Mouse (Mus musculus) hindbrain, embryonic 16.5 days (tissue): ENCODE results near the gene Lmln. TPM values are rescaled to one million over a fixed set of nuclear protein-coding genes. Genes with fewer than 3 reads are reported as not detected.

Experiments
- ATAC-seq: fragments of 200-750 bp; cut with Nextera tagmentation; 2 replicates; pipeline ENCODE4 v1.8.0; 2017; ENCODE audit warnings: moderate TSS enrichment, moderate library complexity
- H3K27ac ChIP-seq: fragments of 300-500 bp; sonication (generic); 2 replicates; pipeline ENCODE4 v1.5.1; 2014; ENCODE audit warnings: low read depth, mild to moderate bottlenecking, control low read depth, low read length, moderate library complexity
- H3K27me3 ChIP-seq: fragments of 300-500 bp; sonication (generic); replicated peaks from 2 replicates; pipeline ENCODE4 v1.6.1; 2014; ENCODE audit warnings: low read length; ENCODE audit not compliant: control insufficient read depth, insufficient read depth
- H3K36me3 ChIP-seq: fragments of 300-500 bp; sonication (generic); 2 replicates; pipeline ENCODE4 v1.6.1; 2014; ENCODE audit warnings: mild to moderate bottlenecking, low read length, moderate library complexity, mixed read lengths; ENCODE audit not compliant: control insufficient read depth, insufficient read depth
- H3K4me1 ChIP-seq: fragments of 300-500 bp; sonication (generic); 2 replicates; pipeline ENCODE4 v1.6.1; 2014; ENCODE audit warnings: low read depth, low read length; ENCODE audit not compliant: control insufficient read depth, insufficient read depth
- H3K4me2 ChIP-seq: fragments of 300-500 bp; sonication (generic); 2 replicates; pipeline ENCODE4 v1.6.1; 2014; ENCODE audit warnings: mild to moderate bottlenecking, low read length, control low read depth, moderate library complexity
- H3K4me3 ChIP-seq: fragments of 300-500 bp; sonication (generic); 2 replicates; pipeline ENCODE4 v1.5.1; 2014; ENCODE audit warnings: mild to moderate bottlenecking, low read length, control low read depth, moderate library complexity
- H3K9ac ChIP-seq: fragments of 300-500 bp; sonication (generic); 2 replicates; pipeline ENCODE4 v1.6.1; 2014; ENCODE audit warnings: low read depth, mild to moderate bottlenecking, control low read depth, low read length, moderate library complexity
- H3K9me3 ChIP-seq: fragments of 300-500 bp; sonication (generic); 2 replicates; pipeline ENCODE4 v1.6.1; 2014; ENCODE audit warnings: mild to moderate bottlenecking, low read length, moderate library complexity; ENCODE audit not compliant: control insufficient read depth
- WGBS: fragments of 180-500 bp; shearing (Covaris S2); extraction: QIAGEN DNeasy Blood & Tissue Kit; methylation state at CpG from one replicate; pipeline ENCODE4 v1.1.7; 2014; 5-methylcytosine and 5-hydroxymethylcytosine counted together
- polyA plus RNA-seq: library from polyadenylated mRNA; unstranded; fragments of >200 nt; fragmentation: Nextera tagmentation; extraction: Ambion mirVana; gene quantifications from 2 replicates; pipeline ENCODE4 v1.2.1, GENCODE M21; 2015

Gene Lmln
- 3.2 and 4.1 TPM in 2 replicates for polyA plus RNA-seq

DNA sequence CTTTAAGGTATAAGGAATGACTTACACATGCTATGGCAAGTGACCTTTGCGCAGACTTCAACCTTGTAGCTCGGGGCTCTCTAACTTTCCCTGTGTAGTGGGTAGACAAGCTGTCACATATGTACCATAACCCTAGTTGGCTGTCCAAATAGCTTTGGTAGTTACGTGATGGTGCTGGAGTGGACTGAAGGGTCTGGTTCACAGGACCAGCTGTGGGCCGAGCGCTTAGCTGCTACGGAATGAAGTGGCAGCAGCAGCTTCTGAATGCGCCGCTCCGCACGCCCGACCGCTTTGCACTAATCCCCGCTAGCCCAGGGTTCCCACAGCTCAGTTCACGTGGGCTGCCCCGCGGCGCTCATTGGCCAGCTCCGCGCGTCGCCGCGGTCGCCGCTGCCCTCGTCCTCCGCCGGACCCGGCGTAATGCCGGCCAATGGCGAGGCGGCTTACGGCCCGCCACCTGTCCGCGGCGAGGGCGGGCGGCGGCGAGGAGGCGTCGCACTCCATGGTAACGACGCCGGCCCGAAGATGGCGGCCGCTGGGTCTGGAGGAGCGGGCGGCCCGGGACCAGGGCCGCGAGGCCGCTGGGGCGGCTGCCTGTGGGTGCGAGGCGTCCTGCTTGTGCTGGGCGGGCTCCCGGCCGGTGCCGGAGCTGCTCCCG lies at the start of gene Lmln:
Gene Lmln, plus strand, starts transcription at position 498 of the 658 bp plus-strand sequence.
- Histone ChIP-seq H3K4me3 (peak within 1 kb of the TSS; percentile 77), H3K4me2 (peak within 1 kb of the TSS; percentile 69), H3K27ac (peak within 1 kb of the TSS; percentile 82), H3K9ac (peak within 1 kb of the TSS; percentile 85), H3K36me3 (peaks cover 17% of the 10 kb centered on the region), H3K27me3 (no peaks in the 10 kb centered on the region), H3K9me3 (no peaks in the 10 kb centered on the region), H3K4me1 (peaks cover 20% of the 10 kb centered on the region)
- WGBS, result under 1% methylated on average over 54 of the region's 64 CpGs
- peak; percentile 99 for ATAC-seq

DNA sequence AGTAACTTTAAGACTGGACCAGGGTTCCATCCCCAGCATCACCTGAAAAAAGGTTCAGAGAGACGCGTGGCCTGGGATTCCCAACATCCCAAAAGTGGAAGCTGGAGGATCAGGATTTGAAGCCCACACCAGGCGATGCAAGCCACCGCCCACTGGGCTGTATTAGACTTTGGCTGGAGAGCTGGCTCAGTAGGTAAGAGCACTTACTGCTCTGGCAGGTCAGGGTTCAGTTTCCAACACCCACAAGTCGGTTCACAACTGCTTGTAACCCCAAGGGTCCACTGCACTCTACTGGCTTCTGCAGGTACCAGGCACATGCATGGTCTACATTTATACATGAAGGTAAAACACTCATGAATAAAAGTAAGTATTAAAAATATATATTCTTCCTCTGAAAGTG lies 48.5 kb upstream of the Lmln start:
- no peak overlapping the region for H3K4me2 ChIP-seq
- no peak overlapping the region for H3K27ac ChIP-seq
- 92% methylated on average over 5 of the region's 5 CpGs for WGBS
- no peaks in the 10 kb centered on the region for H3K9me3 ChIP-seq
- H3K4me1 ChIP-seq, result no peaks in the 10 kb centered on the region
- H3K36me3 ChIP-seq, result peaks cover 20% of the 10 kb centered on the region
- ATAC-seq, result no peak
- H3K4me3 ChIP-seq, result no peak overlapping the region
- no peak overlapping the region for H3K9ac ChIP-seq
- no peaks in the 10 kb centered on the region for H3K27me3 ChIP-seq

DNA sequence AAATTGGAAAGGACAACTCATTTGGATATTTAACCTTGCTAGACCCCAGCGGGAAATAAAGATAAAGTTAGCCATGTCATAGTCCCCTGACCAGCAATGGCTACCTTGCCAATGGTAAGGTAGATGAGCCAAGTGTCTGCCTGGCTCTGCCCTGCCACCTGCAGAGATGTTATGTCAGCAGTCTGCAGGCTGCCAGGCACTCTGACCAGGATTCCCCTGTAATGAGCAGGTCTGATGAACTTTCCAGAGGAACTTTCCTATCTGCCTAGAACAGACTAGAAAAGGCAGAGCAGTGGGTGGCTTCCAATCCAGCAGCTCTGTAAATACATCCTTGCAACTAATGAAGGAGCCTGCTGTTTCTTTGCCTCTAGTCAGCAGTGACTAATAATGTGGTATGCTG lies 47.4 kb upstream of the Lmln start:
- Histone ChIP-seq H3K4me1 (no peaks in the 10 kb centered on the region), H3K4me2 (no peak overlapping the region), H3K9ac (no peak overlapping the region), H3K27me3 (no peaks in the 10 kb centered on the region), H3K36me3 (peaks cover 11% of the 10 kb centered on the region), H3K4me3 (no peak overlapping the region), H3K9me3 (no peaks in the 10 kb centered on the region), H3K27ac (no peak overlapping the region)
- ATAC-seq, result no peak
- WGBS, result 91% methylated on average over 1 of the region's 1 CpGs

DNA sequence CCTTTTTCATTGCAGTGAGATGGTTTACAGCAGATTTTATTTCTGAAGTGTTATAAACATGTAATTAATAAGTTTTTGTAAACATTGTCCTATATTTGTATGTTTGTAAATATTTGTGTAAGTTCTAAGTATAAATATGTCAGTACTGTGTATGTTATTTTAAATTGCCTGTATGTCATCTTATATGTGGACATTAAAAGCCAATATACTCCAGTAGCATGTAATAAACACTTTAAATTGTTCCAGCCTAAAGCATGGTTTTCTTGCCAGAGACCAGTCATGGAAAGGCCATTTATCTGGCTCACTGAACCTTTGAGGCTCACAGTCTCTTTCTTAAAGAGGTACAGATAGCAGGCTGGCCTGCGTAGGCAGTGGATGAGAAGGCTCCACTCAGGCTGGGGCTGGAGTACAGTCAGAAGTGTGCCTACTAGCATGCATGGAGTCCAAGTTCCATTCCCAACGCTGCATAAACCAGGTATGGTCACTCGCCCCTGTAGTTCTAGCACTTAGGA lies 46.9 kb upstream of the Lmln start:
- ATAC-seq, result no peak
- no peak overlapping the region for H3K4me2 ChIP-seq
- H3K9ac ChIP-seq, result no peak overlapping the region
- H3K36me3 ChIP-seq, result peaks cover 11% of the 10 kb centered on the region
- no peaks in the 10 kb centered on the region for H3K27me3 ChIP-seq
- H3K9me3 ChIP-seq, result no peaks in the 10 kb centered on the region
- H3K27ac ChIP-seq, result no peak overlapping the region
- H3K4me1 ChIP-seq, result no peaks in the 10 kb centered on the region
- 93% methylated on average over 3 of the region's 3 CpGs for WGBS
- H3K4me3 ChIP-seq, result no peak overlapping the region

DNA sequence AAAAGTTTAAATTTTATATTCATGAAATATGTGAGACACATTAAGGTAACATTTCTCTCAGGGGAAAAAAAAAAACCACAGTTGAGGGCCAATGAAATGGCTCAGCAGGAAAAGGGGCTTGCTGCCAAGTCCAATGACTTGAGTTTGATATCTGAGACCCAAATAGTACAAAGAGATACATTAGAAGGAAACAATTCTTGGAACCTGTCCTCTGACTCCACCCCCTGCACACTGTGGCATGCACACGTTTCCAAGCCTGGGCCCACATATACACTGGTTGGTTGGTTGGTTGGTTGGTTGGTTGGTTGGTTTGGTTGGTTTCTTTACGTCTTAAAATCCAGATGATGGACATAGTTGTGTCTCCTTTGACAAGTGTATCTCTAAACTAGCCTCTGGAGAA lies 46.3 kb upstream of the Lmln start:
- Histone ChIP-seq H3K4me3 (no peak overlapping the region), H3K9ac (no peak overlapping the region), H3K27me3 (no peaks in the 10 kb centered on the region), H3K4me1 (no peaks in the 10 kb centered on the region), H3K36me3 (peaks cover 8% of the 10 kb centered on the region), H3K4me2 (no peak overlapping the region), H3K27ac (no peak overlapping the region), H3K9me3 (no peaks in the 10 kb centered on the region)
- 87% methylated on average over 2 of the region's 2 CpGs for WGBS
- ATAC-seq, result no peak

DNA sequence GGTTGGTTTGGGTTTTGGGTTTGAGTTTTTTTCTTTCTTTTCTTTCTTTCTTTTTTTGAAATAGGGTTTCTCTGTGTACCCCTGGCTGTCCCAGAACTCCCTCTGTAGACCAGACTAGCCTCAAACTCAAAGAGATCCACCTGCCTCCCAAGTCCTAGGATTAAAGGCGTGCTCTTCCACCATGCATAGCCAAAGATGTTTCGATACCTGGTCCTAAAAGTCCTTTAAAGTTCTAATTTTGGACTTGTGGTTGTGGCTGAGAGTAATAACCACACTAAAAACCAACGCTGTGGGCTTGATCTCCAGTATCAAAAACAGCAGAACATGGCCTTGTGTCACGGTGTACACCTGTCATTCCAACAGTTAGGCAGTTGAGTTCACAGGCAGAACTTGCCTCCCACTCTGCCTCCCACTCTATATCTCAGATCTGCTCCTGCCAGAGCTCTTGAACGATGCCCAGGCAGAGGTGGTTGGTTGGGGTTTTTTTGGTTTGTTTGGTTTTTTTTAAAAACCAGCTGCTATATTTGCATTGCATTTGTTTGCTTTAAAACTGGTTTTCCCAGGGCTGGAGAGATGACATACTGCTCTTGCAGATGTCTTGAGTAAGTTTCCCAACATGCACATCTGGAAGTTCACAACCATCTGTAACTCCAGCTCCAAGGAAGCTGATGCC lies 44.5 kb upstream of the Lmln start:
- Histone ChIP-seq H3K9me3 (no peaks in the 10 kb centered on the region), H3K27me3 (no peaks in the 10 kb centered on the region), H3K4me3 (no peak overlapping the region), H3K36me3 (peaks cover 5% of the 10 kb centered on the region), H3K4me1 (no peaks in the 10 kb centered on the region), H3K27ac (no peak overlapping the region), H3K4me2 (no peak overlapping the region), H3K9ac (no peak overlapping the region)
- 98% methylated on average over 5 of the region's 5 CpGs for WGBS
- ATAC-seq, result no peak

DNA sequence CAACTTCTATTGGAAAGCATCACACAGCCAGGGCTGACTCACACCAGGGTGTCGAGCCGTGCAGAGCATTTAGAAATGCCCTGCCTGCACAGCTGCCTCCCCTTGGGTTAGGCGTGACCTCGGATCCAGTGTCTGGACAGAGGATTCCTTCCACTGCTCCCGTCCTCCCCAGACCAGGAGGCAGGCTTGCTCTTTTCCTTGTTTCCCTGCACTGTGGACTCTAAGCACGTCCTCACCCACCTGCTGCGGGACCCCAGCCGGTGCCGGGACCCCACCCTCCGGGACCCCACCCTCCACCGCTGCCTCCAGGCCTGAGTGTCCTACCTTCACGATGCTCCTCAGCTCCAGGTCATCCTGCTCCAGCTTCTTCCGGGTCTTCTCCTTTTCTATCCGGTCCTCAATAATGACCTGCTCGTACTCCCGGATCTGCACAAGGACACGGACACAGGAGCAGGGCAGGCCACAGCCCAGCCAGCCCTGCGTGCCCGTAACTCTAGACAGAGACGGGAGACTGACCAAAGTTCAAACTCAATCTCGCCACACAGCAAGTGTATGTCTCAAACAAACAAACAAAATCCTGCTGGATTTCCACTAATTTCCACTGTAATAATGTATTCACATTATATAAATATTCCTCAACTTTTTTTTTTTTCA lies 43.1 kb upstream of the Lmln start:
- H3K36me3 ChIP-seq, result no peaks in the 10 kb centered on the region
- WGBS, result 69% methylated on average over 21 of the region's 21 CpGs
- no peak overlapping the region for H3K27ac ChIP-seq
- no peak overlapping the region for H3K4me2 ChIP-seq
- no peak overlapping the region for H3K9ac ChIP-seq
- H3K4me3 ChIP-seq, result no peak overlapping the region
- H3K9me3 ChIP-seq, result no peaks in the 10 kb centered on the region
- no peaks in the 10 kb centered on the region for H3K27me3 ChIP-seq
- H3K4me1 ChIP-seq, result no peaks in the 10 kb centered on the region
- ATAC-seq, result no peak

DNA sequence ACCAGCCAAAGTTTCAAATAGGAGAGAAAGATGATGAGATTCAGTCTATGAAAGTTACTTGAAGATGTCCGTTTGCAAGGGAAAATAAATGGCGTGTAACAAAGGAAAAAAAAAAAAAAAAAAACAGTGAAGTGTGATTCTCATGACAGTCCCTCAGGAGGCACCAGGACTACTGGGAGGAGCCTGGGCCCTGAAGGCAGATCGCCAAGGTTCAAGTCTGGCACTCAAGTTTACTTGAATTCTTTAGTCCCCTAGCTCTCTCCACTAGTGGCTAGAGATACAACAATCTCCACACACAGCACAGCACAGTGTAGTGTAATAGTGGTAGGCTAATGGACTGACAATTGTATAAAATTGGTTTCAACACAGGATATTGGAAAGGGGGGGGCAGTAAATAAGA lies 40.9 kb upstream of the Lmln start:
- H3K36me3 ChIP-seq, result no peaks in the 10 kb centered on the region
- no peaks in the 10 kb centered on the region for H3K9me3 ChIP-seq
- no peak overlapping the region for H3K27ac ChIP-seq
- no peaks in the 10 kb centered on the region for H3K4me1 ChIP-seq
- H3K27me3 ChIP-seq, result no peaks in the 10 kb centered on the region
- H3K4me3 ChIP-seq, result no peak overlapping the region
- H3K9ac ChIP-seq, result no peak overlapping the region
- ATAC-seq, result no peak
- 79% methylated on average over 3 of the region's 3 CpGs for WGBS
- H3K4me2 ChIP-seq, result no peak overlapping the region

DNA sequence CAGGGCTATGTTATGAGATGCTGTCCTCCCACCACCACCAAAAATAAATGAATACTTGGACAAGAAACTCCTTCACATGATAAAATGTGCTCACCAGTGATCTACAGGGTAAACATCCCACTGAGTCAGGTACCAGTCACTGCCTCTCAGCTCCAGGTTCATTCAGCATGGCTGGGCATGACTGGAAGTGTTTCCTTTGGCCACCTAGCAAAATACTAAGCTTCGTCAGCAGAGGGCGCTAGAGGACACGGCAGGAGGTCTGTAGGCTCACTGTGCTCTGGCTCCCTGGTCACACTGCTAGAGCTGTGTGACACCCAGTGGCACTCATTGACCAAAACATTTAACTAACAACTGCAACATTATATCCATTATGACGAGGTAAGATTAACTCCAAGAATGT lies 38.6 kb upstream of the Lmln start:
- H3K36me3 ChIP-seq, result no peaks in the 10 kb centered on the region
- H3K9me3 ChIP-seq, result no peaks in the 10 kb centered on the region
- H3K4me1 ChIP-seq, result no peaks in the 10 kb centered on the region
- H3K4me2 ChIP-seq, result no peak overlapping the region
- 7% methylated on average over 4 of the region's 4 CpGs for WGBS
- H3K4me3 ChIP-seq, result no peak overlapping the region
- H3K27ac ChIP-seq, result no peak overlapping the region
- 0 out of 2 replicates have a peak, but pooled peaks have one; percentile 45 for ATAC-seq
- H3K27me3 ChIP-seq, result no peaks in the 10 kb centered on the region
- H3K9ac ChIP-seq, result no peak overlapping the region
